Mouse (Mus musculus) frontal cortex, adult (tissue): ENCODE results near the gene Smarcc2.
A peak's percentile ranks its signal among the peaks of the same experiment; 100 is the strongest.

ENCODE experiments used
- ATAC-seq: cut with Nextera tagmentation; 2 replicates; pipeline ENCODE4 v1.9.2; 2017; ENCODE audit warnings: mild to moderate bottlenecking, moderate library complexity, mixed read lengths; ENCODE audit not compliant: low TSS enrichment

The Smarcc2 gene

GRCm38 (mm10) chr10:128516677-128517076 lies 57.6 kb downstream of the Smarcc2 start:
- no peak for ATAC-seq

GRCm38 (mm10) chr10:128518833-128519232 lies 59.8 kb downstream of the Smarcc2 start:
- ATAC-seq, result peak; percentile 35; the same call in 1 of the 2 replicates

GRCm38 (mm10) chr10:128520591-128520990 lies 61.5 kb downstream of the Smarcc2 start:
- no peak for ATAC-seq

DNA sequence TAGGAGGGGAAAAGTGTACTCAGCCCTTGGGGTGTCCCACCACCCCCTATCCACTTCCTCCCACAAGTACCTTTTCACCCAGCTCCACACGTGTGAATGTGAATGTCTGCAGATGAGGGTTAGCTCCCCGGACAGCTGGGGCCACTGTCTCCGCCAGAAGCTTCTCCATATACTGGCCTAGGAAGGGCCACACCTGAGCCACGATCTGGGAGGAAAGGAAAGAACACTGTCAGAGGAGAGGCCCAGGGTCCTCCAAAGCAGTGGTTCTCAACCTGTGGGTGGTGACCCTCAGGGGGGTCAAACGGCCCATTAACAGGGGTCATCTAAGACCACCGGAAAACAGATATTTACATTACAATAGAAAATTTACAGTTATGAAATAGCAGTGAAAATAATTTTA lies 63.3 kb downstream of the Smarcc2 start:
- ATAC-seq, result no peak

DNA sequence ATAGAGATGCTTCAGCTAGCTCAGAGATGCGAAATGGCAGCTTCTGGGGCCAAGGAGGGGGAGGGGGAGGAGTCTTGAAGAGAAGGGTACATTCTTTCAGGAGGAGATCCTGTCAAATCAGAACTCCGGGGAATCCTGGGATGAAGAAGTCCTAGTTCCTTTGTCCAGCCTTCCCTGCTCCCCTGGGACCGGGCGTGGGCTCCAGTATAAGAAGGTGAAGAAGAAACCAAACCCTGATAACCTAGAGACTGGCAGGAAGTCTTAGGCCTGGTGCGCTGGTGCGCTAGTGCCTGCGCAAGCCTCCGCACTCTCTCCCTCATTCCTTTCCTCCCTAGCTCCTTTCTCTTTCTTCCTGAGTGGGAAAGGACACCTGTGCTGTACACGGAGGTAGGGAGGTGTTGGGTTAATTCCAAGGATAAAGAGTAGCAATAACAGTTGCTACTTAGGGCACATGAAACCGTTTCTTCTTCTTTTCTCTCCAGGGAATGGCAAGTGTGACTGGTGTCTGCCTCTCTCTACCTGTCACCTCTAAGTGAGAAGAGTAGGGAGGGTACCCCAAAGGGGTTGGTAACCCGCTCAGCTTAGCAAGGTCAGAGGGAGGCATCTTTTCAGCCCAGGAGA lies 65.2 kb downstream of the Smarcc2 start:
- ATAC-seq, result no peak

DNA sequence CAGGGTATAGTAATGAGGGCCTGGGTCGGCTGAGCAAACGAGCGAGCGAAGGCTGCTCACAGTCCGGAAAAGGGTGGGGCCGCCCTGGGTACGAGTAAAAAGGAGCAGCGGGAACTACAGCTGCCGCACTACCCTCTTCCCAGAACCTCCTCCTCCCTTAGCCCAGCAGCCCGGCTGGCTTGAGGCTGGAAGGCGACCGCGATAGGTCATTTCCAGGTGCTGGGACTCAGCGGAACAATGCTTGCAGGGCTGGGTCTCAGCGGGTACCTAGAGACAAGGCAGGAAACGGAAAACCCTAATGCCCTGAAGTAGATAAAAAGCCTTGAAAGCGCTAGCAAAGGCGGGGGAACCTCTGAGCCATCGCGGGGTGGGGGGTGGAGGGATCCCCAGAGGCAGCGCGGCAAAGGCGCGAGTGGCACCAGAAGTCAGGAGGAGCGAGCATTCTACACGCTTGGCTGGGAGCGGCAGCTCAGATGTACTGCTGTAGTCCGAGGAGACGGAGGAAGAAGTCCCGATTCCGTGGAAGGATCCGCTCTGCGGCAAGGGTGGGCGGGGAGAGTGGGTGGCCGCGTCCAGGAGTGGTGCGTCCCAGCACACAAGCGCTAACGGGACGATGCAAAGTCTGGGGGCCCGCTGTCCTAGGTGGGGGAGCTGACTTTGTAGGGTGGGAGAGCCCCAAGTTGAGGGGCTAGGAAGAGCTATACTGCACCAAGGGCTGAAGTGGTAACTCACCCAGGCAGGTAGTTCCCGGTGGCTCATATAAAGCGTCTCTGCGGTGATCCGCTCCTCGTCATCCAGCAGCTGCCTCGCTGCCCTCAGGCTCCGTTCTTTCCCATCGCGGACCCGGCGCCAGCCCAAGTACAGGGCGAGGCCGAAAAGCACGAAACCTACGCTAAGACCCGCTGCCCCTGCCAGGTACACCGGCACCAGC lies 65.9 kb downstream of the Smarcc2 start:
- ATAC-seq, result peak; percentile 41; the same call in 1 of the 2 replicates

DNA sequence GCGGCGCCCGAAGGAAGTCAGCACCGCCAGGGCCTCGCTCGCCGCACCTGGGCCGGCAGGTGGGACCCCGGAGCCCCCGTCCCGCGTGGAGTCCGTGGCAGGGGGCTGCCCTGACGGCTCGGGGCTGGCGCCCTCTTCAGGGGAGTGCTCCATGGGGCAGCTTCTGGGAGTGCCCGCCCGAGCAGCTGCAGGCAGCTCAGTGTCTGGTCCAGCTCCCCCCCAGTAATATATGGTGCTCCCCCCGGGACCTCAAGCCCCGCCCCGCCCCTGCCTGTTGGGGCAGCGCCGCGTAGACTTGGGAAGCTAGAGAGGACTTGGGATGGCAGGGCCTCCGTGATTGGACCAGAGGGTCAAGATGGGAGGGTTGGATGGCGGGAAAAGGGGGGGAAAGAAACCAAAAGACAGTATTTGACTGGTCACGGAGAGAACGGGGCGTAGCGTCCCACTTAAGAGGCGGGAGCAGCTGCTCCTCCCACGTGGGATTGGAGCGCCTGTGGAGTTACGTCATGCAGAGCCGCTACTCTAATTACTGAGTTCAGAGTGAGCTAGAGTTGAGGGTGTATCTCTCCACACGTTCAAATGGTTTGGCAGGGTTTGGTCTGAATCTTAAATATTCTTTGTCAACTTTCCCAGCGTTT lies 66.7 kb downstream of the Smarcc2 start, which contains the start of gene Esyt1:
TSS of gene Esyt1 (minus strand) at position 201 of the 638 bp plus-strand sequence.
- ATAC-seq, result peak; percentile 95

- ATAC-seq, result no peak
Observed at GRCm38 (mm10) chr10:128526366-128527356, 67.6 kb downstream of the Smarcc2 start.

GRCm38 (mm10) chr10:128535206-128535605 lies 76.2 kb downstream of the Smarcc2 start:
- ATAC-seq, result no peak

- ATAC-seq, result peak; percentile 62
Observed at GRCm38 (mm10) chr10:128535624-128536265, 76.7 kb downstream of the Smarcc2 start.

DNA sequence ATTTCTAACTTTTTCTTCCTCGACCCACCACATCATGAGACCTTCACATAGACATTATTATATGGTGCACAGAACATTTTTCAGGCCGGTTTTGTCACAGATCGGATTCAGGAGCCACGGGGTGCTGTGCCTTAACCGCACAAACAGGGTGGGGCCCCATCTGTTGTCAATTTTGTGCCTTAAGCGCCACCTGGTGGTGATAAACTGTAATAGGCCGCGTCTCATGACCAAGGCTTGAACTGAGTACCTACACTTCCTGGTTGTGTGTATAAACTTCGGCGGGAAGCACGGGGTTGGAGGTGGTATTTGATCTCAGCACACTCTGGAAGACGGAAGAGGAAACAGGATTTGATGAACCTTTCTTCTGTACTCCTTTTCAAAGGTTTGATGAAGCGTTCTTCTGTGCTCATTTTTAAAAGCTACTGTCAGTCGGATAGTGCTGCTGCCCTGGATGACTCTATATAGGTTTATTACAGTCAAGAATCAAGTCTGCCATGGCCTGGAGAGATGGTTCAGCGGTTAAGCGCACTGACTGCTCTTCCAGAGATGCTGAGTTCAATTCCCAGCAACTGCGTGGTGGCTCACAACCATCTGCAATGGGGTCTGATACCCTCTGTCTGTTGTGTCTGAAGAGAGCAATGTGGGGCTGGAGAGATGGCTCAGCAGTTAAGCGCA lies 77.4 kb downstream of the Smarcc2 start:
- ATAC-seq, result peak; percentile 97

GRCm38 (mm10) chr10:128538340-128538870 lies 79.4 kb downstream of the Smarcc2 start:
- ATAC-seq, result no peak
